Mouse (Mus musculus) CH12F3 (cell line): ENCODE results near the gene E130114P18Rik.

ENCODE experiments used
- in situ Hi-C: fragments of 300-500 bp; cut with MboI; formaldehyde crosslinking; loops from 2 replicates; pipeline ENCODE4 v1.14.3; 2020; ENCODE audit warnings: low sequenced_read_pairs

Gene E130114P18Rik

DNA sequence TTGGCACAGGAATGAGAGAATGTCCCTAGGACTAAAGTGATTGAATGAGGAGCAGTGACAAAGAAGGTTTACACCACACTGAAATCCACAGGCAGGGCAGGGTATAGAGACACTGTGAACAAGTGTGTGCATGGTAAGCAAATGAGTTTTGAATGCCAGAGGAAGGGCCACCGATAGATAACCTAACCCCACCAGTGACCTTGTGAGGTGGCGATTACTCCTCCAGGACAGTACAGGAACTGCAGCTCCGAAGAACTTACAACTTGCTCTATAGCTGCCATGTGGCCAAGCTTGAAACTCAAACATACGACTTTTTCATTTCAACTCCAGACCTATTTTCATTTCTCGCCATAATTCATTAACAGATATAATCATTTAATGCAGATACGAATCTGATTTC, 114.0 kb downstream of the E130114P18Rik start:
- in situ Hi-C loops, result no loop called here

DNA sequence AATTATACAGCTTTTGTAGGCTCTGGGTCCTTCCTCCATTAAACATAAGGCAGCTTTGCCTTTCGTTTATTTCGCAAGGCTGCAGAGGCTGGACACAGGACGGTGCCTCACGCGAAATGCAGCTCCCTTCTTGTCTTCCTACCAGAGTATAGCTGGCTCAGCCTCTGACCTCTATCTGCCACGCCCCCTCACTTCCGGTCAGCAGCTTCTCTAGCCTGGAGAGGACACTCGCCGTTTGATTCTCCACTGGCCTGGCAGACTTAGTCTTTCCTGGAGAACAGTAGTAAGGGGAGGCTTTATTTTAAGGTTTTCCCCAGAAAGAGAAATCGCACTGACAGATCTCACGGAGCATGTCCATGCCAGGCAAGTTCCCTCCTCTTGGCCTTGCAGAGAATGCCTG, 115.0 kb downstream of the E130114P18Rik start:
- in situ Hi-C loops, result no loop called here

GRCm38 (mm10) chr4:97661611-97662273, 116.1 kb downstream of the E130114P18Rik start:
- in situ Hi-C loops, result no loop called here

DNA sequence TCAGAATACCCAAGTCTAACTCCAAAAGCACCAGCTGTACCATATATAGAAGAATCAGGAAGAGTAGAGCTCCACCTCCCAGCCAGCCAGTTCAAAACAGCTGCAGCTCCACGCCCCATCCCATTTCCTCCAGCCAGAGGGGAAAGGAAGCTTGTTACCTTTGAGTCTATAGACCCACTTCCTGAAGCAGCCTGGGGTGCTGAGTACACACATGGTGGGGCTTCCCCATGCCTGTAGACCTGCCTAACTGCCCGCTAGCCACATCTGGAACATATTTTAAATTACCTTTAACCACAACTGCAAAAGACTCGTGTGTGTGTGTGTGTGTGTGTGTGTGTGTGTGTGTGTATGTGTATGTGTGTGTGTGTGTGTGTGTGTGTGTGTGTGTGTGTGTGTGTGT, 120.3 kb downstream of the E130114P18Rik start:
- in situ Hi-C loops, result no loop called here

DNA sequence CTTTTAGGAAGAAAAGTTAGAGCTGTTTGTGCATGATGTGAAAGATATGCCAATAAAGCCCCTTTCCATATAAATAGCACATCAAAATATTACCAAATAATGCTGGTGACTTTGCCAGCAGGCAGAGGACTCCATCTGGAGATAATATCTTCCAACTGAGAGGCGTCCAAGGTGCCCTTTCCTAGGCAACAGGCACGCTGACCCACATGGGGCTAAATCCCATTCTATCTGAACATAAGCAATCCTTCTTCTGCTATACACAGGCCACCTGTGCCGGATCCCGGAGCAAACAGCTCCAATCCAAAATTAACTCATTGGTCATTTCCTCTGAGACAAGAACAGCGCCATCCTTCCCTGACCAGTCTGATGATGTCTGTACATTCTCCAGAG, 128.3 kb downstream of the E130114P18Rik start:
- in situ Hi-C loops, result no loop called here

GRCm38 (mm10) chr4:97648825-97649625, 128.9 kb downstream of the E130114P18Rik start:
- in situ Hi-C loops, result no loop called here

- in situ Hi-C loops, result no loop called here
These were observed 129.5 kb downstream of the E130114P18Rik start for GRCm38 (mm10) chr4:97648436-97648707.

DNA sequence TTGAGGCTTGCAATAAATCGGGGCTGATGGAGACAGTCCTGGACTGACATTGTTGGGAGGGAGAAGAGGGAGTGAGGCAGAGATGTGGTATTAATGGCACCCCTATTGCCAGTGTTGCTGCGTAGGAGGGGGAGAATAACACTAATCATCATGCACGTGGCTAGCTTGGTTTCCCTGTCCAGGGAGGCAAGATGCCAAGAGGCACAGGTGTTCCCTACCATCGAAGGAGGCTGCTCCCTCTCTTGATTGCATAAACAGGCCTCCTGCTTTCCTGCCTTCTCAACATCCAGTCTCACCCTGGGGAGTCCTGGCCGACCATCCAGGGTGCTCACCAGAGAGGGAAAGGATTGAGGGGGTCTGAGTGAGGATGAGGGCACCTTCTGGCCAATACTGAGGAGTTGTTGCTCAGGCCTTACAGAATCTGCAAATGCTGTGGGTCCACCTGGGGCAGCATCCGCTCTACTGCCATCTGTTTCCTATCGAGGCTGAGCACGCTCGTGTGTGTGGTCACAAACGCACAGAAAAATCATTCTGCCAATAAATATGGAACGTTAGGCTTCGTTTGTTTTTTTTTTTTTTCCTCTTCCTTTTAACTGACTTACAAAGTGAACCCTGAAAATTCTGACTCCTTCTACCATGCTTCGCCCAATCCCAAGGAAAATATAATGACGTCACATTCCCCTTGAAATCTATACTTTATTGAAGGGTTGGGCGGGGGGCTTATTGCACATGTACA, 130.0 kb downstream of the E130114P18Rik start:
- in situ Hi-C loops, result no loop called here

DNA sequence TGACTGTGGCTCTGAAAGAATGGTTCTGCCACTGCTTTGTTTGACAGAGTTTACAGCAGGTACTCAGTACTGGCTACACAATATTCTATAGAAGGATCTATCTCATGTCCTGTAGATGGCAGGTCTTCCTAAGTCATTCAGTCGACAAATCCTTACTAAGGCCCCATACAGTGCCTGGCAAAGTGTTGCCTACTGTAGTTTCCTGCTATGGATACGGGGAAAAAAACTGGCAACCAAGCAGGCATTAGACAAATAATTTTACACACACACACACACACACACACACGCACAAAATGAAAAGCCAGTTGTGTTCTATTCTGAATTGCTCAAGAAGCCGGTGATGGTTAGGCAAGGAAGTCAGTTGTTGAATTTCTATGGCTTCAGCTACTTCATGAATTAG, 130.6 kb downstream of the E130114P18Rik start:
- in situ Hi-C loops, result no loop called here

DNA sequence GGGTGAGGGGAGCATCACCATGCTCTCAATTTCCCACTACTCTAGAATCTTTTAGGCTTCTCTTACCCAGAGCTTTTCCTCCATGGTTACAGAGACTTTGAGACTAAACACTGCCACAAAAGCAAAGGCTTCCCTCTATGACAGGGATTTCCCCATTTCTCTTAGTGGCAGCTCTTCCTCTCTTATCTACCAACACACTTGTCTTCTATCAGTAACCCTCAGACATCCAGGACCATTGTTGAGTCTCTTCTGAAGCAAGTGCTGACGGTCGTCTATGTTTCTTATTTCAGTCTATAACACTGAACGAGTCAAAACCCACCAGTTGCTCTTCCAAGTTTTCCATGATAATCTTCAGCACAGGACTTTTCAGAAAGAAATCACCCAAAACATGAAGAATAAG, 137.5 kb downstream of the E130114P18Rik start:
- in situ Hi-C loops, result no loop called here

DNA sequence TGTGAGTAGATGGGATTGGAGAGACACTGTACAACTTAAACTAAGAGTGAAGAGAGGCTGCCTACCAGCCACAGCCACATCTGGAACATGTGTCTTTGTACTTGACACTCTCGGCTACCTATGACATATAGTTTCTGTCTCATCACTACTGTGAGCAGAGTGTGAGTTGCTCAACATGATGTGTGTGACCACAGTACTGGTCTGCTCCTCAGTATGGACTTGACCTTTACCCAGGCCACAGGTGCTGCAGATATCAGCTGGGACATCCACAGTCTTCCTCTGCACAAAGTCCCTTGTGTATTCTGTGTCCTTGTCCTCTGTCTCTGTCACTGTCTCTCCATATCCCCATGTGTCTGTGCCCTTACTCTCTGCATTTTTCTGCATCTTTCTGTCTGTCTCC, 141.3 kb downstream of the E130114P18Rik start:
- in situ Hi-C loops, result no loop called here

- in situ Hi-C loops, result no loop called here
These were observed 142.1 kb downstream of the E130114P18Rik start for GRCm38 (mm10) chr4:97635757-97636292.

- in situ Hi-C loops, result no loop called here
These were observed 142.6 kb downstream of the E130114P18Rik start for GRCm38 (mm10) chr4:97635296-97635755.

DNA sequence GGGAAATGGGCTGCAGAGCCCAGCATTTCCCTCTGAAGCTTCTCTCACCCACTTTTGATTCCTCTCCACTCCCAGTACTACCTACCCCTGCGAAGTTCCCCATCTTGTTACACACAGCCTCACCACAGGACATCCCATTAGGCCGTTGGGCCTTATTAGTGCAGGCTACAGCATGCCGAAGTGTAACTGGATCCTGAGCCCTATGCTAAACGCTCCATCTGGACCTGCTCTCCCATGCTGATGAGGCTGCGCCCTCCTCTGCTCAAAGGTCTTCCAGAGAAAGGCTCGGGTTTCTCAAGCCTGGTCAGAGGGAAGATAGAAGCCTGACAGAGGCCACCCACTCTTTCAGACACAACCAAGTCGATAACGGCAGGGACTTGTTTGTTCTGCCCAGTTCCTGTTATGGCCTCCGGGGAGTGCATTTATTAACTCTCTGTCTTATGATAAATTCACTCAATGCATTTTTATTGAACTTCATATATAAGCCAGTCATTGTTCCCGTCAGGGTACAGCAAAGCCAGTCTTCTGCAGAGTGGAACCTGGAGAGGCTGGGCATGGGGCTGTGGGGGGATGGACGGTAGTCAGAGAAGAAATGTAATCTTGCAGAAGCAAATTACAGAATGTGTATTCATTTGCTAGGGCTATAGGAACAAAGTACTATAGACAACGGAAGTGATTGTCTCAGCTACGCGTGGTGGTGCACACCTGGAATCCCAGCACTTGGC, 148.8 kb downstream of the E130114P18Rik start:
- in situ Hi-C loops, result no loop called here

GRCm38 (mm10) chr4:97626002-97626720, 151.7 kb downstream of the E130114P18Rik start:
- in situ Hi-C loops, result no loop called here

DNA sequence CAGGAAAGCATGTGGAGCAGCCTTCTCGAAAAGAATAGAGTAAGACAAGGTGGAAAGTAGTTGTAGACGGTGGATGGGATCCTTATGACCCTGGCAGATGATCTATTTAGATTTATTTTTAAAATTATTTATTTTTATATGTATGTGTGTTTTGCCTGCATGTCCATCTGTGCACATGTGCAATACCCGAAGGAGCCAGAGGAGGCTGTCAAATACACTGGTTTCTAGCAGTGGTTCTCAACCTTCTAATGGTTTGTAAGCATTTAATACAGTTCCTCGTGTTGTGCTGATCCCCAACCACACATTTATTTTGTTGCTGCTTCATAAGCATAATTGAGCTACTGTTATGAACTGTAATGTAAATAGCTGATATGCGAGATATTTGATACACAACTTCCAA, 154.7 kb downstream of the E130114P18Rik start:
- in situ Hi-C loops, result no loop called here

DNA sequence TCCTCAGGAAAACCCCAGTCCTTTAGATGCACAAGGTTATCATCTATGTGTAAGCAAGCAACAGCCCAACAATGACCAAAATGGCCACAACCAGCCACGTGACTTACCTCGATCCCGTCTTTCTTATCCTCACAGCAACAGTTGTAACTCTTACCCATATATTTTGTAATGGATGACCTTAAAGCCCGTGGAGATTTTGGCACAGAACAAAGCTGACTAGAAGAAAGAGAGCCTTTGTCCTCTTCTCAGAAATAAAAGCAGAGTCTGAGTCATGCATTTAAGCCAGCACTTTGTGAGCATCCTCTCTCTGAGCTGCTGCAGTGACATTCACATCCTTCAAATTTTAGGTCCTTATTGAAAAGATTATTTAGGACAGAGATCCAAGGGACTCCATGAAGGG, 156.1 kb downstream of the E130114P18Rik start:
- in situ Hi-C loops, result no loop called here

DNA sequence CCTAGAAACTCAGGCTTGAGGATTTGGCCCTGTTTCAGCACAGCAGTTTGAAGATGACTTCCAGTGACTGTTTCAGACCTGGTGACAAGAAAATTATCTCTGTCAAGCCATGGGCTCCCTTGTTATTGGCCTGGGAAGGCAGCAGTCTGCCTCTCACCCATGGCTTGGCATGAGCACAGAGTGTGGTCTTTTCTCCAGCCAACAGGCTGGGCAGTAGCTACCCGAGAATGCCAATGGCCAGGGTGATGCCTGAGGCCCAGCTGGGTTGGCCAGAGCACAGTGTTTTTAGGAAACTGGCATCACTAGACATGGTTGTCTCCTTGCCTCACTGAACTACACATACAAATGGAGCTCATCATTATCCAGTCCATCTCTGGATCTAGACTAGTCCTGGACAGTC, 157.5 kb downstream of the E130114P18Rik start:
- in situ Hi-C loops, result no loop called here

GRCm38 (mm10) chr4:97618668-97619373, 159.1 kb downstream of the E130114P18Rik start:
- in situ Hi-C loops, result no loop called here

GRCm38 (mm10) chr4:97615031-97615430, 162.8 kb downstream of the E130114P18Rik start:
- in situ Hi-C loops, result no loop called here
